Mouse (Mus musculus) lung, embryonic 14.5 days (tissue): ENCODE measurements around the gene Fam217b. TPM values are rescaled to one million over a fixed set of nuclear protein-coding genes. Genes with fewer than 3 reads are reported as not detected.

Source experiments
- ATAC-seq: fragments of 200-750 bp; cut with Nextera tagmentation; 2 replicates; pipeline ENCODE4 v1.8.0; 2017; ENCODE audit warnings: mild to moderate bottlenecking, moderate TSS enrichment, moderate library complexity; ENCODE audit not compliant: insufficient read depth
- DNase-seq: peaks from one replicate; pipeline ENCODE4 v3.0.0-alpha.2; 2015
- H3K27ac ChIP-seq: fragments of 300-500 bp; sonication (generic); 2 replicates; pipeline ENCODE4 v1.5.1; 2014; ENCODE audit warnings: low read depth, mild to moderate bottlenecking, moderate library complexity
- H3K27me3 ChIP-seq: fragments of 300-500 bp; sonication (generic); 2 replicates; pipeline ENCODE4 v1.6.1; 2014; ENCODE audit warnings: low read length, control low read depth; ENCODE audit not compliant: insufficient read depth
- H3K36me3 ChIP-seq: fragments of 300-500 bp; sonication (generic); 2 replicates; pipeline ENCODE4 v1.6.1; 2014; ENCODE audit warnings: control low read depth; ENCODE audit not compliant: insufficient read depth
- H3K4me1 ChIP-seq: fragments of 300-500 bp; sonication (generic); 2 replicates; pipeline ENCODE4 v1.6.1; 2014; ENCODE audit warnings: antibody characterized with exemption, control low read depth; ENCODE audit not compliant: insufficient read depth
- H3K4me2 ChIP-seq: fragments of 300-500 bp; sonication (generic); 2 replicates; pipeline ENCODE4 v1.6.1; 2014; ENCODE audit warnings: mild to moderate bottlenecking
- H3K4me3 ChIP-seq: fragments of 300-500 bp; sonication (generic); 2 replicates; pipeline ENCODE4 v1.5.1; 2014; ENCODE audit warnings: low read depth, low read length
- H3K9ac ChIP-seq: fragments of 300-500 bp; sonication (generic); 2 replicates; pipeline ENCODE4 v1.6.1; 2014
- H3K9me3 ChIP-seq: fragments of 300-500 bp; sonication (generic); 2 replicates; pipeline ENCODE4 v1.6.1; 2016; ENCODE audit warnings: low read depth, low read length, control low read depth
- CTCF ChIP-seq: IDR thresholded peaks from 2 replicates; pipeline ENCODE4 v1.5.1; 2016; ENCODE audit warnings: antibody characterized with exemption, low read depth
- WGBS: fragments of 180-500 bp; shearing (Covaris S2); extraction: QIAGEN DNeasy Blood & Tissue Kit; methylation state at CpG from one replicate; pipeline ENCODE4 v1.1.7; 2014; 5-methylcytosine and 5-hydroxymethylcytosine counted together
- polyA plus RNA-seq: library from polyadenylated mRNA; unstranded; fragments of >200 nt; fragmentation: Nextera tagmentation; extraction: Ambion mirVana; gene quantifications from 2 replicates; pipeline ENCODE4 v1.2.1, GENCODE M21; 2014

The Fam217b gene
- polyA plus RNA-seq, 1 experiment from 2014 or later = 3.4 TPM

- ATAC-seq = no peak
- Histone ChIP-seq H3K9me3 (no peaks in the 10 kb centered on the region), H3K27ac (no peak overlapping the region), H3K4me2 (no peak overlapping the region), H3K9ac (no peak overlapping the region), H3K27me3 (no peaks in the 10 kb centered on the region), H3K36me3 (no peaks in the 10 kb centered on the region), H3K4me1 (peaks cover 3% of the 10 kb centered on the region; the same call in 1 of the 2 replicates), H3K4me3 (no peak overlapping the region)
- DNase-seq = no peak
- TF ChIP-seq CTCF = no peak
- 64% methylated on average over 2 of the region's 2 CpGs for WGBS
These were observed 19.2 kb downstream of the Fam217b start for GRCm38 (mm10) chr2:178433495-178433894.

GRCm38 (mm10) chr2:178433903-178434302, 19.6 kb downstream of the Fam217b start:
- no peaks in the 10 kb centered on the region for H3K36me3 ChIP-seq
- no peak overlapping the region for H3K9ac ChIP-seq
- H3K4me3 ChIP-seq = no peak overlapping the region
- no peak overlapping the region for H3K4me2 ChIP-seq
- no peaks in the 10 kb centered on the region for H3K9me3 ChIP-seq
- H3K4me1 ChIP-seq = peaks cover 3% of the 10 kb centered on the region; the same call in 1 of the 2 replicates
- 69% methylated on average over 2 of the region's 2 CpGs for WGBS
- TF ChIP-seq CTCF = no peak
- H3K27me3 ChIP-seq = no peaks in the 10 kb centered on the region
- ATAC-seq = no peak
- no peak overlapping the region for H3K27ac ChIP-seq
- DNase-seq = no peak

DNA sequence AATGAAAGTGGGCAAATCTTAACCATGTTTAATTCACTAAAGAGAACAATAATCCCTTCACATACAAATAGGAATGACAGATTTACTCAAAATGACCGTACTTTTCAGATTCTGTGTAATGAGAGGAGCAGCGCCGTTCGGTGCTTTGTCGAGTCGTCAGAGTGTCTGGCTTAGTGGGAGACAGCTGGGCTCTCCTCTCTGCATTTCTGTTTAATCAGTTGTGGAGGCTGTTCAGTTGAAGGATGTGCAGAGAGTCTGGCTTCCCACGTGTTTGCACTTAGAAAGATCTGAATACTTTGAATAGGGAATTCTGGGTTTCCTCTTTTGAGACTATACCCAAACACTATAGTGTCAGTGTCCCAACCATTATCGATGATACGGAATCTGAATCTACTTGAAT, 23.0 kb downstream of the Fam217b start:
- DNase-seq (no peak), ATAC-seq (no peak)
- no peaks in the 10 kb centered on the region for H3K27me3 ChIP-seq
- no peak overlapping the region for H3K4me3 ChIP-seq
- H3K4me2 ChIP-seq = no peak overlapping the region
- H3K27ac ChIP-seq = no peak overlapping the region
- TF ChIP-seq CTCF = no peak
- H3K9me3 ChIP-seq = no peaks in the 10 kb centered on the region
- no peaks in the 10 kb centered on the region for H3K4me1 ChIP-seq
- H3K9ac ChIP-seq = no peak overlapping the region
- no peaks in the 10 kb centered on the region for H3K36me3 ChIP-seq
- 50% methylated on average over 9 of the region's 9 CpGs for WGBS

- Histone ChIP-seq H3K4me2 (no peak overlapping the region), H3K27ac (no peak overlapping the region), H3K27me3 (no peaks in the 10 kb centered on the region), H3K4me1 (no peaks in the 10 kb centered on the region), H3K36me3 (no peaks in the 10 kb centered on the region), H3K9ac (no peak overlapping the region), H3K4me3 (no peak overlapping the region), H3K9me3 (no peaks in the 10 kb centered on the region)
- no peak for DNase-seq
- no peak for TF ChIP-seq CTCF
- WGBS = 76% methylated on average over 4 of the region's 4 CpGs
- ATAC-seq = no peak
These were observed 35.1 kb downstream of the Fam217b start for GRCm38 (mm10) chr2:178449386-178449785.

DNA sequence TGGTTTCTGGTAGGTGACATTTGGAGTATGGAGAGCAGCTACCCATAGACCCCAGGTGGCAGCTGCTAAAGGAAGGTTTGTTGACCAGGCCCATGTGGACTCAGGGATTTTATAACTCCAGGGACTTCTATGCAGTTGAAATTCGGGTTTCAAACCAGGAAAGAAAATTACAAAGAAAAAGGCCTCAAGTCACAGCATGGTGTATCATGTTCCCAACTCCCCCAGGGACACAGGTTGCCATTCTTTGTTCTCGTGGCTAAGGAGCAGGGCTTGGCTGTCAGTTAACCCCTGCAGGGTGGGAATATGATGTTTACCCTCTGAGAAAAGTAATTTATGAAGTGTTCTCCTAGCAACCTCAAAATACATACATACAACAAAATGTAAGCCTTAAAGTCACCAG, 35.9 kb downstream of the Fam217b start:
- 0 out of 2 replicates have a peak, but pooled peaks cover 4% of the 10 kb centered on the region for H3K4me1 ChIP-seq
- H3K27ac ChIP-seq = no peak overlapping the region
- H3K4me3 ChIP-seq = no peak overlapping the region
- no peaks in the 10 kb centered on the region for H3K9me3 ChIP-seq
- no peak overlapping the region for H3K4me2 ChIP-seq
- WGBS = 32% methylated on average over 2 of the region's 2 CpGs
- no peaks in the 10 kb centered on the region for H3K27me3 ChIP-seq
- no peak for DNase-seq
- no peaks in the 10 kb centered on the region for H3K36me3 ChIP-seq
- no peak overlapping the region for H3K9ac ChIP-seq
- ATAC-seq = no peak
- no peak for TF ChIP-seq CTCF

DNA sequence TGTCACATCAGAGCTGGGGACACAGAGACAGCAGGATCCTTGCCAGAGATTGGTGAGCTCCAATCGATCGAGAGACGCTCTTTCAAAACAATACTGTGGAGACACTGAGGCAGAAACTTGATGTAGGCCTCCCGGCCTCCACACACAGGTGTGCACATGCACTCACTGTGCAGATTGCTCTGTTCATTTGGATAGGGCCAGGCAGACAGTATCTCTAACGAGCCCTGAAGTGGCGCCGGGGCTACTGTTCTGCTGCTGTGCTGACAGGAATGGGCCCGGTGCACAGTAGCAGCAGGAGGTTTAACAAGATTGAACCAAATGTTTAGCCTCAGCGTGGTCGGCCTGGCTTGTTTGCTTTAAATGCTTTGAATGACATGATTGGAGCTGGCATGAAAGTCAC, 36.6 kb downstream of the Fam217b start:
- no peak overlapping the region for H3K4me2 ChIP-seq
- DNase-seq (no peak), ATAC-seq (no peak)
- H3K27ac ChIP-seq = no peak overlapping the region
- H3K9ac ChIP-seq = no peak overlapping the region
- H3K9me3 ChIP-seq = no peaks in the 10 kb centered on the region
- 63% methylated on average over 10 of the region's 10 CpGs for WGBS
- H3K27me3 ChIP-seq = no peaks in the 10 kb centered on the region
- H3K4me1 ChIP-seq = 0 out of 2 replicates have a peak, but pooled peaks cover 9% of the 10 kb centered on the region
- H3K36me3 ChIP-seq = no peaks in the 10 kb centered on the region
- no peak for TF ChIP-seq CTCF
- H3K4me3 ChIP-seq = no peak overlapping the region

- Histone ChIP-seq H3K4me2 (peak overlapping the region; percentile 31), H3K9ac (no peak overlapping the region), H3K27ac (peak overlapping the region; percentile 63; the same call in 1 of the 2 replicates), H3K27me3 (no peaks in the 10 kb centered on the region), H3K36me3 (no peaks in the 10 kb centered on the region), H3K4me1 (0 out of 2 replicates have a peak, but pooled peaks cover 9% of the 10 kb centered on the region), H3K9me3 (no peaks in the 10 kb centered on the region), H3K4me3 (no peak overlapping the region)
- ATAC-seq (peak; percentile 91), DNase-seq (peak; percentile 81)
- no peak for TF ChIP-seq CTCF
- 16% methylated on average over 17 of the region's 17 CpGs for WGBS
These were observed 40.6 kb downstream of the Fam217b start for GRCm38 (mm10) chr2:178454664-178455516.
